Mouse (Mus musculus): ENCODE data around the gene Cebpb. TPM values are rescaled to one million over a fixed set of nuclear protein-coding genes. Genes with fewer than 3 reads are reported as not detected.
"Not testable (repeated sequence)": the region's sequence is repeated elsewhere in the genome, so short reads cannot be mapped to it uniquely, and the experiment has no call there.

Cebpb gene
- 27.5 and 43.6 TPM in 2 replicates for polyA plus RNA-seq (2015; fragmentation: Nextera tagmentation; extraction: Ambion mirVana)

DNA sequence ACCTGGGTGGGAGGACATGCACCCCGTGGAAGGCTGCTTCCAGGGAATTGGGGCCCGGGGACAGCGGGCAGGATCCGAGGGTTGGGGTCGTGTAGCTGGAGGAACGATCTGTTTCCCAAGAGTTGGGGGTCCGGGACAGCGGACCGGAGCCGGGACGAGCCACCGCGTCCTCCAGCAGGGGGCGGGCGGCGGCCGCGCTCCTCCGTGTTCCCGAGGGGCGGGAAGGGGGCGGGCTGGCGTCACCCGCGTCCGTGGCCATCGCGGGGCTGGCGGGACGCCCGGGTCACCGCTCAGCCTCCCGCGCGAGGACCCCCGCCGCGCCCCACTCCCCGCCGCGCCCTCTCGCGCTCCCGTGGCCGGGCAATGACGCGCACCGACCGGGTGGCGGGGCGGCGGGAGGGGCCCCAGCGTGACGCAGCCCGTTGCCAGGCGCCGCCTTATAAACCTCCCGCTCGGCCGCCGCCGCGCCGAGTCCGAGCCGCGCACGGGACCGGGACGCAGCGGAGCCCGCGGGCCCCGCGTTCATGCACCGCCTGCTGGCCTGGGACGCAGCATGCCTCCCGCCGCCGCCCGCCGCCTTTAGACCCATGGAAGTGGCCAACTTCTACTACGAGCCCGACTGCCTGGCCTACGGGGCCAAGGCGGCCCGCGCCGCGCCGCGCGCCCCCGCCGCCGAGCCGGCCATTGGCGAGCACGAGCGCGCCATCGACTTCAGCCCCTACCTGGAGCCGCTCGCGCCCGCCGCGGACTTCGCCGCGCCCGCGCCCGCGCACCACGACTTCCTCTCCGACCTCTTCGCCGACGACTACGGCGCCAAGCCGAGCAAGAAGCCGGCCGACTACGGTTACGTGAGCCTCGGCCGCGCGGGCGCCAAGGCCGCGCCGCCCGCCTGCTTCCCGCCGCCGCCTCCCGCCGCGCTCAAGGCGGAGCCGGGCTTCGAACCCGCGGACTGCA lies at the start of gene Cebpb:
Gene Cebpb, plus strand, starts transcription at position 418 of the 954 bp plus-strand sequence.
- Histone ChIP-seq H3K27me3 (ENCODE audit: insufficient read depth, low read length) (peaks cover 3% of the 10 kb centered on the region; the same call in 1 of the 2 replicates), H3K4me3 (ENCODE audit: low read depth, low read length) (peak within 1 kb of the TSS; percentile 78), H3K9me3 (ENCODE audit: low read length) (no peaks in the 10 kb centered on the region), H3K9ac (replicated peaks) (peak within 1 kb of the TSS; percentile 95), H3K4me2 (ENCODE audit: low read depth, low read length) (peak within 1 kb of the TSS; percentile 76), H3K36me3 (replicated peaks; ENCODE audit: insufficient read depth, low read length) (peaks cover 10% of the 10 kb centered on the region; the same call in 1 of the 2 replicates), H3K27ac (ENCODE audit: low read depth) (peak within 1 kb of the TSS; percentile 99), H3K4me1 (ENCODE audit: insufficient read depth) (peaks cover 22% of the 10 kb centered on the region)
- TF ChIP-seq EP300 (IDR thresholded peaks at IDR 0.05; ENCODE audit: low read depth) (no peak), CTCF (IDR thresholded peaks at IDR 0.05; ENCODE audit: low read depth) (peak; percentile 73)
- under 1% methylated on average over 68 of the region's 147 CpGs for WGBS (ENCODE audit: insufficient replicate concordance)
- DNase-seq (peak; percentile 87), ATAC-seq (peak; percentile 68)

DNA sequence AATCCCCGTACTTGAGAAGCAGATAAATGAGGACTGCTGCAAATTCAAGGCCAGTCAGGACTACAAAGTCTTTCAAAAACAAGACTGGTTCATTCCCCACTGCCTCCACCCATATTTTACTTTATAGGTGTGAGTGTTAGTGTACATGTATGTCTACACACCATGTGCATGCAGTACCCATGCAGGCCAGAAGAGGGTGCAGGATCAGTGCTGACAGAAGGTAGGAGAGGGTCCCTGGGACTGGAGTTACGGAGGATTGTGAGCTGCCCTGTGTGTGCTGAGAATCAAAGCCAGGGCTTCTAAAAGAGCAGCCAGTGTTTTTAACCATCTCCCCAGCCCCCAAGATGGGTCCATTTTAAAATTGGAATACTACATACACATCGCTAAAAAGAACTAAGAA lies 48.4 kb upstream of the Cebpb start:
- Histone ChIP-seq H3K36me3 (replicated peaks; ENCODE audit: insufficient read depth, low read length) (no peaks in the 10 kb centered on the region), H3K4me2 (ENCODE audit: low read depth, low read length) (no peak overlapping the region), H3K27me3 (ENCODE audit: insufficient read depth, low read length) (no peaks in the 10 kb centered on the region), H3K9me3 (ENCODE audit: low read length) (no peaks in the 10 kb centered on the region), H3K4me1 (ENCODE audit: insufficient read depth) (peaks cover 10% of the 10 kb centered on the region), H3K27ac (ENCODE audit: low read depth) (no peak overlapping the region), H3K4me3 (ENCODE audit: low read depth, low read length) (no peak overlapping the region), H3K9ac (replicated peaks) (no peak overlapping the region)
- DNase-seq (peak; percentile 64), ATAC-seq (no peak)
- WGBS (ENCODE audit: insufficient replicate concordance) = 84% methylated on average over 3 of the region's 3 CpGs
- TF ChIP-seq EP300 (IDR thresholded peaks at IDR 0.05; ENCODE audit: low read depth) (no peak), CTCF (IDR thresholded peaks at IDR 0.05; ENCODE audit: low read depth) (peak; percentile 85)

DNA sequence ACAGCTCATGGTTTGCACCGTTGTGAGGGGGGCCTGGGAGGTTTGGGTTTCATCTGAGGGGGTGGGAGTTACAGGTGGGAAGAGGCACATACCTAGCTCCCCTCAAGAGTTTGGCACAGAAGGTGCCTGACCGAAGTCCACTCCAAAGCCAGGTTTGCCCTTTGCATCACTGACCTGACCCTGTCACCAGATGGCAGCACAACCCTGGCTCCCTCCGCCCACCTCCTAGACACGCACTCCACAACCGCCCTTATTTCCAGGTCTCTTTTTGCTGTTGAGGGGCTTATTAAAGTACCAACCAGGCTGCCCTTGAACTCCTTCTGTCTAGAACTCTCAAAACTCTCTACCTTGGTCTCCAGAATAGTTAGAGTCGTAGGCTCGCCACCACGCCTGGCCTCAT lies 47.4 kb upstream of the Cebpb start:
- ATAC-seq (peak; percentile 76), DNase-seq (peak; percentile 80)
- H3K36me3 ChIP-seq (replicated peaks; ENCODE audit: insufficient read depth, low read length) = 0 out of 2 replicates have a peak, but pooled peaks cover 2% of the 10 kb centered on the region
- TF ChIP-seq CTCF (IDR thresholded peaks at IDR 0.05; ENCODE audit: low read depth) = peak; percentile 92
- no peak for TF ChIP-seq EP300 (IDR thresholded peaks at IDR 0.05; ENCODE audit: low read depth)
- H3K27ac ChIP-seq (ENCODE audit: low read depth) = no peak overlapping the region
- 31% methylated on average over 8 of the region's 8 CpGs for WGBS (ENCODE audit: insufficient replicate concordance)
- no peak overlapping the region for H3K4me2 ChIP-seq (ENCODE audit: low read depth, low read length)
- no peak overlapping the region for H3K4me3 ChIP-seq (ENCODE audit: low read depth, low read length)
- no peak overlapping the region for H3K9ac ChIP-seq (replicated peaks)
- peaks cover 10% of the 10 kb centered on the region for H3K4me1 ChIP-seq (ENCODE audit: insufficient read depth)
- no peaks in the 10 kb centered on the region for H3K27me3 ChIP-seq (ENCODE audit: insufficient read depth, low read length)
- H3K9me3 ChIP-seq (ENCODE audit: low read length) = no peaks in the 10 kb centered on the region

DNA sequence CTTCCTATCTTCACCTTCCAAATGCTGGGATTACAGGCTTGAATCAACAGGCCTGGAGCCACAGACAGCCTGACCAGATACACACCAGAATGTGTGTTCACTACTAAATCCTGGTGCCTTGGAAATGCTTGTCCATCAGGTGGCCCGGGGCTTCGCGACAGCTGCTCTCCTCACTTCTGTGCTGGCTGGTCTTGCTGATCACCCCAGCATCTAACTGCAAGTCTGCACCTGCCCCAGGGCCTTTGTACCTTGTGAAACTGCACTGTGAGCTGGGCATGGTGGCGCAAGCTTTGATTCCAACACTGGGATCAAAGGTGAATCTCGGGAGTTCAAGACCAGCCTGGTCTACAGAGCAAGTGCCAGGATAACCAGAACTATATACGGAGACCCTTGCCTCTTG lies 46.6 kb upstream of the Cebpb start:
- Histone ChIP-seq H3K36me3 (replicated peaks; ENCODE audit: insufficient read depth, low read length) (0 out of 2 replicates have a peak, but pooled peaks cover 2% of the 10 kb centered on the region), H3K9me3 (ENCODE audit: low read length) (no peaks in the 10 kb centered on the region), H3K27ac (ENCODE audit: low read depth) (no peak overlapping the region), H3K4me3 (ENCODE audit: low read depth, low read length) (no peak overlapping the region), H3K9ac (replicated peaks) (no peak overlapping the region), H3K4me1 (ENCODE audit: insufficient read depth) (peaks cover 10% of the 10 kb centered on the region), H3K27me3 (ENCODE audit: insufficient read depth, low read length) (no peaks in the 10 kb centered on the region), H3K4me2 (ENCODE audit: low read depth, low read length) (no peak overlapping the region)
- TF ChIP-seq CTCF (IDR thresholded peaks at IDR 0.05; ENCODE audit: low read depth) (no peak), EP300 (IDR thresholded peaks at IDR 0.05; ENCODE audit: low read depth) (no peak)
- 86% methylated on average over 6 of the region's 6 CpGs for WGBS (ENCODE audit: insufficient replicate concordance)
- no peak for ATAC-seq
- DNase-seq = no peak

DNA sequence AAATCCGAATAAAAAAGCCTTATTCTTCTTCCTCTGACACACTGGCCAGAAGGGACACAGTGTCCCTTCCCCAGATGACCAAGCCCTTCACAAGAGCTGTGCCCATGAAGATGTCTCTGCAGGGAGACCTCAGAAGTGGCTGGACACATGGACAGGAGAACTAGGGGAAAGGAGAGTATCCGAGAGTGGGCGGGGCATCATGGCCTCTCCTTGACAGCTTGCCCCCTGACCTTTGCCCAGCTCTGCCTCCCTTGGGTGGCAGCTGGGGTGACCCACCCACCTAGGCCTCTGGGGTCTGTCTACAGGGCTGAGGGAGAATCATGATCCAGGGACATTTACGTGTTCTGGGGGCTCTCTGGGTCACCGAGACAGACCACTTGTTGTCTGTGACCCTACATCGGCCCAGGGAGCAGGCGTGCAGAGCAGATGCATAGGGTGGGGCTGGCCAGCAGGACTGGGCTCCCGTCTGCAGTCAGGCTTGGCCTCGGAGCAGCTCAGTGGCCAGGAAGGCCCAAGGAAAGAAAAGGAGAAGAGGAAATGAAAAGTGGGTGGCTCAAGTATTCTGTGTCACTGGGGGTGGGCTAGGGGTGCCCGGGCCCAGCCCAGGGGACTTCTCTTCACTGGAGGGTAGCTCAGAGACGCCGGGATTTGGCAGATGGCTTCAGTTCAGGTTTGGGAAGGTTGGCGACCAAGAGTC lies 45.2 kb upstream of the Cebpb start:
- not testable (repeated sequence) for H3K9me3 ChIP-seq (ENCODE audit: low read length); H3K27ac ChIP-seq (ENCODE audit: low read depth); H3K4me2 ChIP-seq (ENCODE audit: low read depth, low read length); H3K9ac ChIP-seq (replicated peaks); ATAC-seq; H3K27me3 ChIP-seq (ENCODE audit: insufficient read depth, low read length); H3K4me3 ChIP-seq (ENCODE audit: low read depth, low read length); H3K36me3 ChIP-seq (replicated peaks; ENCODE audit: insufficient read depth, low read length); DNase-seq
- peaks cover 10% of the 10 kb centered on the region for H3K4me1 ChIP-seq (ENCODE audit: insufficient read depth)
- WGBS (ENCODE audit: insufficient replicate concordance) = 75% methylated on average over 13 of the region's 13 CpGs

DNA sequence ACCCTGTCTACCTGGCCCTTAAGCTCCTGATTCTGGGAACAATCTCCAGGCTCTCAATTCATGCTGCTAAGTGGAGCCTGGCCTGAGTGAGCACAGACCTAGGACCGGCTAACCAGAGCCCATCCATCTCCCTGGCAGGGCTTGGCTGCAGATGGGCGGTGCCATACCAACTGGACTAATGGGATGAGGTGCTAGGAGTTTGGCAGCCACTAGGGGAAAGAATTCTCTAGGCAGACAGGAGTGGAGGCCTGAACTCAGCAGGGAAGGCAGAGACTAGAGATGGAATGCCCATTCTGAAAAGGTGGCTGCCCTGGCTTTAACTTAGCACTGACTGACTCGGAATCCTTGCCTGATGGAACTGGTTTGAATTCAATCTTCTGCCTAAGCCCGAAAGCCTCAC lies 42.3 kb upstream of the Cebpb start:
- H3K9ac ChIP-seq (replicated peaks) = no peak overlapping the region
- peaks cover 14% of the 10 kb centered on the region for H3K4me1 ChIP-seq (ENCODE audit: insufficient read depth)
- ATAC-seq (no peak), DNase-seq (no peak)
- H3K27ac ChIP-seq (ENCODE audit: low read depth) = no peak overlapping the region
- TF ChIP-seq EP300 (IDR thresholded peaks at IDR 0.05; ENCODE audit: low read depth) (no peak), CTCF (IDR thresholded peaks at IDR 0.05; ENCODE audit: low read depth) (peak; percentile 38)
- H3K4me3 ChIP-seq (ENCODE audit: low read depth, low read length) = no peak overlapping the region
- H3K9me3 ChIP-seq (ENCODE audit: low read length) = no peaks in the 10 kb centered on the region
- H3K36me3 ChIP-seq (replicated peaks; ENCODE audit: insufficient read depth, low read length) = peaks cover 2% of the 10 kb centered on the region
- WGBS (ENCODE audit: insufficient replicate concordance) = 91% methylated on average over 4 of the region's 4 CpGs
- H3K27me3 ChIP-seq (ENCODE audit: insufficient read depth, low read length) = no peaks in the 10 kb centered on the region
- no peak overlapping the region for H3K4me2 ChIP-seq (ENCODE audit: low read depth, low read length)

Data from liver, postnatal 0 days (tissue).